Mouse (Mus musculus) gastrocnemius, postnatal 25 days (tissue): ENCODE measurements around the gene Abcc4. TPM values are rescaled to one million over a fixed set of nuclear protein-coding genes. Genes with fewer than 3 reads are reported as not detected.
"Not testable (repeated sequence)": the region's sequence is repeated elsewhere in the genome, so short reads cannot be mapped to it uniquely, and the experiment has no call there.

Experiments used
- DNase-seq: peaks from one replicate; pipeline ENCODE4 v3.0.0; 2022
- total RNA-seq, 2 experiments: library from RNA; stranded (reverse); gene quantifications; 1 replicate in 1 of 2; 2 replicates in 1 of 2; pipeline ENCODE4 v1.2.3; 2021

Gene Abcc4
- total RNA-seq, 2 experiments from 2014 or later: 9.0 to 10.7 TPM

GRCm38 (mm10) chr14:118678279-118678985 is 27.6 kb downstream of the Abcc4 start:
- DNase-seq: no peak

- DNase-seq: no peak
These were observed 29.6 kb downstream of the Abcc4 start for GRCm38 (mm10) chr14:118676308-118676994.

- peak; percentile 28 for DNase-seq
These were observed 31.3 kb downstream of the Abcc4 start for GRCm38 (mm10) chr14:118674705-118675139.

- no peak for DNase-seq
These were observed 31.8 kb downstream of the Abcc4 start for GRCm38 (mm10) chr14:118674224-118674623.

- no peak for DNase-seq
These were observed 32.5 kb downstream of the Abcc4 start for GRCm38 (mm10) chr14:118673501-118673900.

- not testable (repeated sequence) for DNase-seq
These were observed 33.1 kb downstream of the Abcc4 start for GRCm38 (mm10) chr14:118672931-118673330.

- no peak for DNase-seq
These were observed 38.5 kb downstream of the Abcc4 start for GRCm38 (mm10) chr14:118667499-118667898.

GRCm38 (mm10) chr14:118664661-118665060 is 41.4 kb downstream of the Abcc4 start:
- DNase-seq: no peak

- DNase-seq: no peak
These were observed 43.3 kb downstream of the Abcc4 start for GRCm38 (mm10) chr14:118662625-118663276.

GRCm38 (mm10) chr14:118662124-118662523 is 43.9 kb downstream of the Abcc4 start:
- DNase-seq: no peak

- DNase-seq: no peak
These were observed 46.8 kb downstream of the Abcc4 start for GRCm38 (mm10) chr14:118659230-118659629.

GRCm38 (mm10) chr14:118658328-118658692 is 47.7 kb downstream of the Abcc4 start:
- DNase-seq: no peak

GRCm38 (mm10) chr14:118657673-118658327 is 48.2 kb downstream of the Abcc4 start:
- DNase-seq: no peak

- DNase-seq: no peak
These were observed 48.8 kb downstream of the Abcc4 start for GRCm38 (mm10) chr14:118657206-118657605.

GRCm38 (mm10) chr14:118656036-118656435 is 50.0 kb downstream of the Abcc4 start:
- DNase-seq: no peak

GRCm38 (mm10) chr14:118654903-118655302 is 51.1 kb downstream of the Abcc4 start:
- DNase-seq: no peak

- no peak for DNase-seq
These were observed 54.1 kb downstream of the Abcc4 start for GRCm38 (mm10) chr14:118651704-118652439.

- DNase-seq: no peak
These were observed 56.1 kb downstream of the Abcc4 start for GRCm38 (mm10) chr14:118649895-118650256.

- no peak for DNase-seq
These were observed 56.7 kb downstream of the Abcc4 start for GRCm38 (mm10) chr14:118649199-118649894.

- not testable (repeated sequence) for DNase-seq
These were observed 63.0 kb downstream of the Abcc4 start for GRCm38 (mm10) chr14:118642940-118643591.

GRCm38 (mm10) chr14:118642140-118642539 is 63.9 kb downstream of the Abcc4 start:
- DNase-seq: no peak
